Mouse (Mus musculus) forebrain, embryonic 12.5 days (tissue): Measurements from ENCODE around the gene Dhh. TPM values are rescaled to one million over a fixed set of nuclear protein-coding genes. Genes with fewer than 3 reads are reported as not detected.

Experiments
- ATAC-seq: fragments of 200-750 bp; cut with Nextera tagmentation; 2 replicates; pipeline ENCODE4 v1.8.0; 2017; ENCODE audit warnings: moderate TSS enrichment; ENCODE audit not compliant: low FRiP score
- H3K27ac ChIP-seq: fragments of 300-500 bp; sonication (generic); 2 replicates; pipeline ENCODE4 v1.5.1; 2016; ENCODE audit warnings: mild to moderate bottlenecking
- H3K27me3 ChIP-seq: fragments of 300-500 bp; sonication (generic); 2 replicates; pipeline ENCODE4 v1.6.1; 2016; ENCODE audit warnings: mild to moderate bottlenecking
- H3K36me3 ChIP-seq: fragments of 300-500 bp; sonication (generic); replicated peaks from 2 replicates; pipeline ENCODE4 v1.6.1; 2016; ENCODE audit warnings: mild to moderate bottlenecking
- H3K4me1 ChIP-seq: fragments of 300-500 bp; sonication (generic); 2 replicates; pipeline ENCODE4 v1.6.1; 2016
- H3K4me2 ChIP-seq: fragments of 300-500 bp; sonication (generic); 2 replicates; pipeline ENCODE4 v1.6.1; 2016; ENCODE audit warnings: mild to moderate bottlenecking, moderate library complexity
- H3K4me3 ChIP-seq: fragments of 300-500 bp; sonication (generic); replicated peaks from 2 replicates; pipeline ENCODE4 v1.5.1; 2016; ENCODE audit warnings: mild to moderate bottlenecking
- H3K9ac ChIP-seq: fragments of 300-500 bp; sonication (generic); 2 replicates; pipeline ENCODE4 v1.6.1; 2016; ENCODE audit warnings: mild to moderate bottlenecking
- H3K9me3 ChIP-seq: fragments of 300-500 bp; sonication (generic); 2 replicates; pipeline ENCODE4 v1.6.1; 2016
- WGBS: fragments of 180-500 bp; shearing (Covaris S2); methylation state at CpG from one replicate; pipeline ENCODE4 v1.1.7; 2016; 5-methylcytosine and 5-hydroxymethylcytosine counted together
- polyA plus RNA-seq: library from polyadenylated mRNA; unstranded; fragments of >200 nt; fragmentation: Nextera tagmentation; extraction: Ambion mirVana; gene quantifications from 2 replicates; pipeline ENCODE4 v1.2.1, GENCODE M21; 2016

Dhh gene
- polyA plus RNA-seq, 1 experiment from 2014 or later, result 0.51 TPM

DNA sequence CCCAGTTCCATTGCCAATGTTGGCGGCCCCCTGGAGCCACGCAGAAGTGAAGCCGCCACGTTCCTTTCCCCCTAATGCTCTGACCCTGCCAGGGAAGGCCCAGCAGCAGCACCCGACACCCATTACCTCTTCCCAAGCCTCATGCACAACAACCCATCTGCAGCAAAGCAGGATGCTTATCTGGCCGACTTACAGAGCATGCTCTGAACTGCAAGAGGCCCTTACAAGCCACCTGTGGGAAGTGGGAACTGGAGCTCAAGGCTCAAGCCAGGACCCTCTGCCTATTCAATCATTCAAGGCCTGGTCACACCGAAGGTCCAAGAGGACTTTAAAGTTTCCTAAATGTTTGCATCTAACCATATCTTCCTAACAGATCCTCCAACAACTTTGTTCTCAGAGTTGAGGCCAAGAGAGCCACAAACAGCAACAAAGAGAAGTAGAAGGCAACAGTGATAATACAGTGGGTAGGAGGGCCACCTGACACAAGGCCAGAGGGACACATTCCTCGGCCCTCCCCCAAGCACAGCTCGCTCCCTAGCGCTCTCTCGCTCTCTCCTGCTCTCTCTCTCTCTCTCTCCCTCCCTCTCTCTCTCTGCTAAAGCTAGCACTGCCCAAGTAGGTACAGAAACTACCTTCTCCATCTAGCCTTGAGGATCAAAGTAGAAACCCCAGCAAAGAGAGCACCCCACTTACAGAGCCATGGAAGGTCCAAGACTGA, 29.8 kb downstream of the Dhh start:
- peak overlapping the region; percentile 100 for H3K4me2 ChIP-seq
- peaks cover 43% of the 10 kb centered on the region for H3K4me1 ChIP-seq
- peak overlapping the region; percentile 99 for H3K4me3 ChIP-seq
- H3K36me3 ChIP-seq, result peaks cover 34% of the 10 kb centered on the region
- peak overlapping the region; percentile 56 for H3K27ac ChIP-seq
- no peaks in the 10 kb centered on the region for H3K27me3 ChIP-seq
- 49% methylated on average over 11 of the region's 11 CpGs for WGBS
- no peaks in the 10 kb centered on the region for H3K9me3 ChIP-seq
- peak overlapping the region; percentile 99 for H3K9ac ChIP-seq
- no peak for ATAC-seq

DNA sequence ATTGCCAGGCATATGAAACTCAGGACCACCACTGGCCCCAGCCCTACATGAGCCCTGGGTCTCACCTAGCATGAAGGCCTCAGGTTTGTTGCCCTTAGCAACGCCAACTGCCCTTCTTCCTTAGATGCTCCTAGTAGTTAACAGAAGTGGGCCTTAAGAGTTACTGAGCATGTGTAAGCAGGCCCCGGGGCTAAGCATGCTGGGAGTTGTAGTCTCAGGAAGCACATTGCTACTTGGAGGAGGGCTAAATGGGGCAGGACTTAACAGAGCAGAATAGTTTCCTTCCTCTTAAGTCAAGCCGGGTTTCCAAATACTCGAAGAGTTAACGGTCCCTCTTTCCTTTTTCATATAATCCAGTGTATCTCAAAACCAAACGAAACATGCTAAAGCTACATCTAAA, 31.0 kb downstream of the Dhh start:
- ATAC-seq, result no peak
- peaks cover 46% of the 10 kb centered on the region for H3K36me3 ChIP-seq
- H3K9me3 ChIP-seq, result no peaks in the 10 kb centered on the region
- no peak overlapping the region for H3K4me3 ChIP-seq
- WGBS, result 74% methylated on average over 6 of the region's 6 CpGs
- no peaks in the 10 kb centered on the region for H3K27me3 ChIP-seq
- H3K4me2 ChIP-seq, result peak overlapping the region; percentile 100; the same call in 1 of the 2 replicates
- H3K27ac ChIP-seq, result no peak overlapping the region
- no peak overlapping the region for H3K9ac ChIP-seq
- H3K4me1 ChIP-seq, result peaks cover 37% of the 10 kb centered on the region

DNA sequence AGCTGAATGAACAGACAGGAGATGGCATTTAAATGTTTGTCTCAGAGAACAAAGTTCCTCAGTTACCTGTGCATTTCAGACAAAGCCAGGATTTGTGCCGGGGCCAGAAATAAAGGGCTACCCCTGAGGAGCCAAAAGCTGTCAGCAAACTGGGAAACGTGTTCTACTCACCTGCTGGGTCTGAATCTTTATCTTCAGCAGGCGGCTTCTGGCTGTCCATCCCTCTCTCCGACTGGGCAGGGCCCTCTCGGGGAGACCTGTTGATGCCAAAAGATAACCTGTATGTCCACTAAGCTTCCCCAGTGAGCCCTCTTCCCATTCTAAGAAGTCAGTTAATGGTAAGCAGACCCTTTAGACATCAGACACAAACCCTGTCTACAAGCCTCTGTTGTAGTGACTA, 31.8 kb downstream of the Dhh start:
- Histone ChIP-seq H3K4me2 (no peak overlapping the region), H3K9ac (no peak overlapping the region), H3K4me3 (no peak overlapping the region), H3K27ac (no peak overlapping the region), H3K4me1 (peaks cover 37% of the 10 kb centered on the region), H3K27me3 (no peaks in the 10 kb centered on the region), H3K36me3 (peaks cover 54% of the 10 kb centered on the region), H3K9me3 (no peaks in the 10 kb centered on the region)
- 86% methylated on average over 5 of the region's 5 CpGs for WGBS
- ATAC-seq, result no peak

DNA sequence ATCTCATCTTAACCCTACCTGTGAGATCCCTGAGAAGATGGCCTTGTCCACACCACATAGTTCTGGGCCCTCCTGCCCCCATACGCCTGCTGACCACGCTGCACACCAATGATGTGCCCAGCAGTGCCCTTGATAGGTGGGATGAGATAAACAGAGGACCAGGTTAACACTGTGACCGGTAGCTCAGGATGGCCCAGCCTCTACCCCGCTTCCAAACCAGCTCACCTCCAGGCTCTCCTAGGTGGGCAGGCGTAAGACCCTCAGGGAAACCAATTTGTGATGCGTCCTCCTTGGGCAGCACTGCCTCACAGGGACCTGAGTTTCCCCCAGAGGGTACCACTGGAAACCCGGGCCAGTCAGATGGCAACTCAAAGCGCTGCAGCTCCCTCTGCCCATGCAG, 32.6 kb downstream of the Dhh start:
- H3K9me3 ChIP-seq, result no peaks in the 10 kb centered on the region
- 97% methylated on average over 8 of the region's 8 CpGs for WGBS
- no peak overlapping the region for H3K27ac ChIP-seq
- peaks cover 37% of the 10 kb centered on the region for H3K4me1 ChIP-seq
- no peak for ATAC-seq
- no peak overlapping the region for H3K9ac ChIP-seq
- H3K27me3 ChIP-seq, result no peaks in the 10 kb centered on the region
- no peak overlapping the region for H3K4me3 ChIP-seq
- H3K36me3 ChIP-seq, result peaks cover 62% of the 10 kb centered on the region
- no peak overlapping the region for H3K4me2 ChIP-seq

DNA sequence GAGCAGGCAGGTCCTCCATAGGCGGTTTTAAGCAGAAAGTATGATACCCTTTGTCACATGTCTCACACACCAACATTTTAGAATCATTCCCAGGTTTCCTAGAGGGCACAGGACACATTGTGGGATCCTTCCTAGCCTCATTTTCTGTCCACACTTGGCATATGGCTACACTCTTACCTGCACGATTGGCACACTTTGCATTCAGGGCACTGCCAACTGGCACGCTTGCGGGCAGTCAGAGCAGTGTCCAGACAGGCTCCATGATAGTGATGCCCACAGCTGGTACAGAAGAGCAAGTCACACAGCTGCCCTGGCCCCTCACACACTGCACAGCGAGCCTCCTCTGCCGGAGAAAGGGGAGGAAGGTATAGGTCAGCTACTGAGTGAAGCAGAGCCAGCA, 33.4 kb downstream of the Dhh start:
- no peak for ATAC-seq
- Histone ChIP-seq H3K4me2 (no peak overlapping the region), H3K9ac (no peak overlapping the region), H3K4me1 (peaks cover 30% of the 10 kb centered on the region), H3K36me3 (peaks cover 70% of the 10 kb centered on the region), H3K27me3 (no peaks in the 10 kb centered on the region), H3K9me3 (no peaks in the 10 kb centered on the region), H3K4me3 (no peak overlapping the region), H3K27ac (no peak overlapping the region)
- 97% methylated on average over 6 of the region's 6 CpGs for WGBS

DNA sequence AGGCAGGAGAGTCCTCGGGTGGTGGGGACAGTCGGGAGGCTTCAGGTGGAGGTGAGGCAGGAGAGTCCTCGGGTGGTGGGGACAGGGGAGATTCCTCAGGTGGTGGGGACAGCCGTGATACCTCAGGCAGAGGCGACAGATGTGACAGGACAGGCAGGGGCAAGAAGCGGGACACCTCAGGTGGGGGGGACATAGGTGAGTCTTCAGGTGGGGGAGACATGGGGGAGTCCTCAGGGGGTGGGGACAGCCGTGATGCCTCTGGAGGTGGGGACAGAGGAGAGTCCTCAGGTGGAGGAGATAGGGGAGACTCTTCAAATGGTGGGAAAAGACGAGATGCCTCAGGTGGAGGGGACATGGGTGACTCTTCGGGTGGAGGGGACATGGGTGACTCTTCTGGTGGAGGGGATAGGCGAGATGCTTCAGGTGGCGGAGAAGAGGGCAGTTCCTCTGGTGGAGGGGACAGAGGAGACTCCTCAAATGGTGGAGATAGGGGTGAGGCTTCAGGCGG, 34.8 kb downstream of the Dhh start:
- Histone ChIP-seq H3K4me2 (no peak overlapping the region), H3K9me3 (no peaks in the 10 kb centered on the region), H3K36me3 (peaks cover 83% of the 10 kb centered on the region), H3K27ac (no peak overlapping the region), H3K9ac (no peak overlapping the region), H3K4me1 (peaks cover 16% of the 10 kb centered on the region), H3K27me3 (no peaks in the 10 kb centered on the region), H3K4me3 (no peak overlapping the region)
- 91% methylated on average over 12 of the region's 12 CpGs for WGBS
- no peak for ATAC-seq

DNA sequence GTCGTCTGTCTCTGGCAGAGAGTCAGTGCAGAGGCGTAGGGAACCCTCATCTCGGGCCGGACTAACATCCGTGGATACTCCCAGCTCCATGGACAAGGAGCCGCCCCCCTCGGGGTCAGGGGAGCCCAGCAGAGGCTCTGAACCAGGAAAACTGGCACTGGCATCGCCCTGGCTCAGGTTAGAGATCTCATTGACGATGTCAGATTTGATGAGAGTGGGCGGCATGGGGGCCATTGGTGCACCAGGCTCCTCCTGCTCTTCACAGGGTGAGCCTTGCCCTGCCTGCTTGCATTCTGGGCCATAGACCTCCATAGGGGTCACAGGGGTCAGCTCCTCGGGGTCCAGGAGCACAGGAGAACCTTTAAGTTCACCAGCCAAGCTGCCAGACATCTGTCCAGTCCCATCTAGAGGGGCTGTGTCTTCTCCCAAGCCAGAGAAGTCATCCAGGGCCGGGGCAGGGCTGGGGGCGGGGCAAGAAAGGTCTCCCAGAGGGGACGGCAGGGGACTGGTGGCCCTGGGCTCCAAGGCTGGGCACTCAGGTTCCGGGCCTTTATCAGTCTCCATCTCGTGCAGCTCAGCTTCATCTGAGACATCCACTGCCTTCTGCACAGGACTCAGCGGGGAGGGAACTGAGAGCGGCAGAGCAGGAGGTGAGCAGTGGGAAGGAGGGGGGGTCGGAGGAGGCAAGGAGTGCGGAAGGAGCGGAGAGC, 36.5 kb downstream of the Dhh start:
- H3K36me3 ChIP-seq, result peaks cover 99% of the 10 kb centered on the region
- no peaks in the 10 kb centered on the region for H3K9me3 ChIP-seq
- H3K4me3 ChIP-seq, result no peak overlapping the region
- no peak overlapping the region for H3K27ac ChIP-seq
- H3K9ac ChIP-seq, result no peak overlapping the region
- no peaks in the 10 kb centered on the region for H3K4me1 ChIP-seq
- no peak for ATAC-seq
- 89% methylated on average over 21 of the region's 21 CpGs for WGBS
- H3K27me3 ChIP-seq, result no peaks in the 10 kb centered on the region
- no peak overlapping the region for H3K4me2 ChIP-seq

DNA sequence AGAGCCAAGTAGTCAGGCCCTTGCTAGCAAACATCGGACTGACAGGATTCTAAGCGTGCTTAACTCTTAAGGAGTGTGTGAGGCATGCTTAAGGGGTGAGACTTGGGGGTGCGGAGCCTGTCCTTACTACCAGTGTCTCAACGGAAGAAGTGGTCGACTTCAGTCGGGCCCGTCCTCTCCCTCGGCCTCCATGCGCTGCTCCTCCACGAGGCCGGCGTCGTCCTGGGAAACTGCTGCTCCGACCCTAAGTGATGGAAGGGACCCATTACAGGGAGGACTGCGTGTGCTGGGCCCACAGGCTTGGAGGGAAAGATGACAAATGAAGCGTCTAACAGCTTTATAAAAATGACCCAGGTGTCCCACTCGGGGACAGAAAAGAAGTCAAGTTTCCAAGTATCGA, 37.4 kb downstream of the Dhh start:
- no peak for ATAC-seq
- WGBS, result 96% methylated on average over 18 of the region's 18 CpGs
- no peaks in the 10 kb centered on the region for H3K9me3 ChIP-seq

DNA sequence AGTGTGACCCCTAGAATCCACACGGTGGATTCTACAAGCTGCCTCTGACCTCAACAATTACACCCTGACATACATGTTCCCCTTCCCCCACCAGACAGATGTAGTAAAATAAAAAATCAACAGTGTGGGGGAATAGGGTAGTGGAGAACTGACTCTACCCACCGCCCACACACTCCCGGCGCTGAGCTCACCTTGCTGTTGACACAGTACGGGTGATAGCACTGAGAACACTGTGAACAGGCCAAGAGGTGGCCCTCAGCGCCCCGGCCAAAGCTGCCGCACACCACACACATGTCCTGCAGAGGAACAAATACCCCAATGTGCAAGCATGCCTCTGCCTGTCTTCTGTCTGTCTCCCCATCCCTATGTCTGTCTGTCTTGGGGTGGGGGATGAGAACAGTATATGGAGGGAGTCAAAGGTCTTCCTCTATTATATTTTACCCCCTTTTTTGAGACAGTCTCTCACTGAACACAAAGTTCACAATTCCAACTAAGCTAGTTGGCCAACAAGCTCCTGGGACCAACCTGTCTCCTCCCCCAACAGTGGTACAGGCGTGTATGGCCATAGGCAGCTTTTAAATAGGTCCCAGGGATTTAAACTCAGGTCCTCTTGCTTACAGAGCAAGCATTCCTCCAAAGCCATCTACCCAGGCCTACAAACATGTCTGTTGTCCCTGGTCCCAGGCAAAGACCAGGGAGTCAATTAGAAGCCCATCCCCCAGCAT, 38.9 kb downstream of the Dhh start:
- no peak overlapping the region for H3K27ac ChIP-seq
- H3K9me3 ChIP-seq, result no peaks in the 10 kb centered on the region
- H3K36me3 ChIP-seq, result peaks cover 99% of the 10 kb centered on the region
- H3K27me3 ChIP-seq, result no peaks in the 10 kb centered on the region
- no peaks in the 10 kb centered on the region for H3K4me1 ChIP-seq
- no peak overlapping the region for H3K9ac ChIP-seq
- WGBS, result 85% methylated on average over 9 of the region's 9 CpGs
- no peak overlapping the region for H3K4me3 ChIP-seq
- ATAC-seq, result no peak
- H3K4me2 ChIP-seq, result no peak overlapping the region

More for the DNA sequence above, 37.4 kb downstream of the Dhh start:
- peaks cover 99% of the 10 kb centered on the region for H3K36me3 ChIP-seq
- no peak overlapping the region for H3K4me2 ChIP-seq
- no peaks in the 10 kb centered on the region for H3K4me1 ChIP-seq
- H3K27ac ChIP-seq, result no peak overlapping the region
- H3K4me3 ChIP-seq, result no peak overlapping the region
- no peaks in the 10 kb centered on the region for H3K27me3 ChIP-seq
- H3K9ac ChIP-seq, result no peak overlapping the region

DNA sequence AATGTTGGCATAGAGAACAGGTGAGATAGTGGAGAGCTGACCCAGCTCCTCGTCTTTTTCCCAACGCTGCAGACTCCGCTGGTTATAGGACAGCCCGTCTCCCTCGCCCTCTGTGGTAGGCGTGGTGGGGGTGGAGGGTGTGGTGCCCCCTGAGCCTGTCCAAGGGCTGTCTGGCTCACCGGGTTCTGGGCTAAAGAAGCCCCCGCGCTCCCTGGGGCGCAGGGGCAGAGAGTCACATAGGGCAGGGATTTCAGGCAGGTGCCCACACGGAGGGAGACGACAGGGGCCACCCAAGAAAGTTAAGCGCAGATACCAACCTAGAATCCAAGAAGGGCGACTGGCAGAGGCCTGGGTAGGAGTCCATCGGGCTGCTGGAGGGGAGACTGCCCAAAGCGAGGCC, 44.1 kb downstream of the Dhh start:
- no peak overlapping the region for H3K4me3 ChIP-seq
- H3K4me2 ChIP-seq, result no peak overlapping the region
- H3K9ac ChIP-seq, result no peak overlapping the region
- no peak overlapping the region for H3K27ac ChIP-seq
- no peaks in the 10 kb centered on the region for H3K4me1 ChIP-seq
- ATAC-seq, result no peak
- WGBS, result 93% methylated on average over 16 of the region's 16 CpGs
- peaks cover 99% of the 10 kb centered on the region for H3K36me3 ChIP-seq
- no peaks in the 10 kb centered on the region for H3K9me3 ChIP-seq
- no peaks in the 10 kb centered on the region for H3K27me3 ChIP-seq

DNA sequence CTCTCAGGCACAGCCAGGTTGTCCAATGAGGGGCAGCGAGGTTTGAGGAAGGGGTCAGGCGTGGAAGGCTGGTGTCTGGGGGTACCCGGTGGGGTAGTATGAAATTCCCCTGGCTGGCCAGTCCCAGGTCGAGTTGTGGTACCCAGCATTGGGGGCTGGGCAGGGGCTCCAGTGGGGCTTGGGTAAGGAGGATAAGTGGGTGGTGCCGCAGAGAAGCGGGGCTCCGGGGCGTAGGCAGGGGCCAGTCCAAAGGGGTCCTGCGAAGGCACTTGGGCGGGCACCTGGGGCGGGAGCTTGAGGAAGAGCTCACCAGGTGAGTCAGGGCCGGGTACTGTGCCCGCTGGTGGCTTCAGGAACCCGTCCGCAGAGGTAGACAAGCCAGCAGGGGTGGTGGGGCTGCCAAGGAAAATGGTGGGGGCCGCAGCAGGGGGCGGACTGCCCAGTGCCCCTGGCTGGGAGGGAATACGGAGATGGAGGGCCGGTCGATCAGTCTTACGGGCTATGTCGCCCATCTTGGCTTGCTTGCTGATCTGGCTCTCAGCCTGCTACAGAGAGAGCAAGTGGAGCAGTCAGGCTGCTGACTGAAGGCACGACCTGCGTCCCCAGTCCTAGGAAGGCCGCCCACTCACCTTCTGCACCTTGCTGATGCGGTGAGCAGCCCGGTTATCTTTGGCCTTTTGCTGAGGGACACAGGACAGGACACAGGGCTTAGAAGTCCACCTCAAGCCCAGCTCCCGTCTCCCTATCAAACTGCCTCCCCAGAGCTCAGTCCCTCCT, 45.0 kb downstream of the Dhh start:
- no peaks in the 10 kb centered on the region for H3K4me1 ChIP-seq
- no peaks in the 10 kb centered on the region for H3K27me3 ChIP-seq
- no peaks in the 10 kb centered on the region for H3K9me3 ChIP-seq
- ATAC-seq, result no peak
- peaks cover 100% of the 10 kb centered on the region for H3K36me3 ChIP-seq
- 94% methylated on average over 27 of the region's 28 CpGs for WGBS
- no peak overlapping the region for H3K4me2 ChIP-seq
- no peak overlapping the region for H3K9ac ChIP-seq
- H3K4me3 ChIP-seq, result no peak overlapping the region
- H3K27ac ChIP-seq, result no peak overlapping the region

DNA sequence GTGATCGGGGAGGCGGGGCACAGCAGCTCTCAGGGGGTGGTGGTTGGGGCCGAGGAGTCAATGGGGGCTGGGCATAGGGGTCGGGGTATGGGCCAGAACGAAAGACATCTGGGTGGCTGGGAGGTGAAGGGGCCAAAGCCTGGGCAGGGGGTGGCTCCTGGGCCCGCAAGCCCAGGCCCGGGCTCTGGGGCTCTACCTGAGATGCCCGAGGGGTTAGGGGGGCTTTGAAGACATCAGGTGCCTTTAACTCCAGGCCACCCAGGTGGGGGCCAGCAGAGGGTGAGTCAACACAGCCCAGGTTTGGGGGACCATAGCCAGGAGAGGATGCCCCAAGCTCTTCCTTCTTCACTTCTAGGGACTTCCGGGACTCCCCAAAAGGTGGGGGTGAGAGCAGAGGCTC, 45.6 kb downstream of the Dhh start:
- H3K9me3 ChIP-seq, result no peaks in the 10 kb centered on the region
- H3K9ac ChIP-seq, result no peak overlapping the region
- ATAC-seq, result no peak
- WGBS, result 92% methylated on average over 9 of the region's 9 CpGs
- peaks cover 96% of the 10 kb centered on the region for H3K36me3 ChIP-seq
- no peaks in the 10 kb centered on the region for H3K27me3 ChIP-seq
- H3K4me2 ChIP-seq, result no peak overlapping the region
- no peak overlapping the region for H3K4me3 ChIP-seq
- H3K4me1 ChIP-seq, result no peaks in the 10 kb centered on the region
- H3K27ac ChIP-seq, result no peak overlapping the region
